Mouse (Mus musculus): Measurements from ENCODE around the gene Scn10a.

DNA sequence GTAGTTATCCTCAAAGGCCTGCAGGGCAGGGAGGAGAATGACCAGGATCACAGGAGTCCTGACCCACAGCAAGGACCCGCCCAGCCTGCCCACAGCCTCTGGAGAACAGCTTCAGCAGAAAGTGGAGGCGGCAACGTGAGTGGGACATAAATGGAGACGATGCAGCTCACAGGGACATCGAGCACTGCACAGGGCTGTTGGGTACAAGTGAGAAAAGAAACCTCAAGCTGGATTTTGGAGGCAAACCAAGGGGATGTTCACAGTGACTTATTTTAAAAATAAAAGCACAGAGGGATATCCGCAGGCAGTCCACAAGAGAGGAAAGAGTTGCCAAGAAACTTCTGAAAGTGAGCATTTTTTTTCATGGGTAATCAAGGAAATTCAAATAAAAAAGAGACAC, 91.9 kb downstream of the Scn10a start:
- TF ChIP-seq CTCF (IDR thresholded peaks at IDR 0.05; ENCODE audit: borderline replicate concordance, insufficient read depth, low read depth, low read length) (no peak), POLR2A (IDR thresholded peaks at IDR 0.05; ENCODE audit: borderline replicate concordance, insufficient read depth, low read length) (no peak)

All from cerebellum, adult 2 months (tissue).